Mouse (Mus musculus): ENCODE results near the gene Tia1.

DNA sequence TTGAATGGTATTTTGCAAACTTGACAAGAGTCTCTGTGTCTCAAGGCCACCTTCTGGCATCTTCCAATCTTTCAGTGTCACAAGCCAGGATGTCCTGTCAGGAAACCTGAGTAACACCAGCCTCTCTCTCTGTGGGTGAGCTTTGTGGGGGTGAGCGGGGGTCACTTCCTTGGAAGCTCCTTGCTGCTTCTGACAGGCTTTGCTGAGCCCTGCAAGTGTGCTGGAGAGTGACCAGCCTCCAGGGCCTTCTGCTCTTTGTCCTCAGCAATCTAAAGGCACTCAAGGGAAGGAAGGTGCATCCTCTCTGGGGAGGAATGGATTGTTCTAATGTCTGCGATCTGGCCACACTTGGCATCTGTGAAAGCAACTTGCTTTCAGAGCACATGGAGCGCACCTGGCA lies 75.3 kb downstream of the Tia1 start:
- TF ChIP-seq CTCF (IDR thresholded peaks at IDR 0.05; ENCODE audit: insufficient read depth, low read depth, low read length) (no peak), POLR2A (IDR thresholded peaks at IDR 0.05; ENCODE audit: insufficient read depth, low read depth, low read length) (no peak)

All from olfactory bulb, adult 2 months (tissue).